Mouse (Mus musculus): Measurements from ENCODE around the gene Ppp3ca. TPM values are rescaled to one million over a fixed set of nuclear protein-coding genes. Genes with fewer than 3 reads are reported as not detected.

The Ppp3ca gene
- polyA plus RNA-seq, 1 experiment from 2014 or later, result 70.9 TPM

- H3K4me1 ChIP-seq (replicated peaks; ENCODE audit: control insufficient read depth, insufficient read depth, low read length), result no peaks in the 10 kb centered on the region
- H3K36me3 ChIP-seq (ENCODE audit: control insufficient read depth, insufficient read depth, low read length), result no peaks in the 10 kb centered on the region
- H3K9ac ChIP-seq (ENCODE audit: low read depth, low read length), result no peak overlapping the region
- DNase-seq (ENCODE audit: low spot score) (no peak), ATAC-seq (ENCODE audit: low FRiP score) (no peak)
- no peaks in the 10 kb centered on the region for H3K27me3 ChIP-seq (ENCODE audit: control insufficient read depth, insufficient read depth, low read length)
- no peaks in the 10 kb centered on the region for H3K9me3 ChIP-seq (ENCODE audit: control insufficient read depth, low read length)
- no peak overlapping the region for H3K27ac ChIP-seq (ENCODE audit: low read depth, low read length)
- H3K4me3 ChIP-seq (ENCODE audit: low read depth, low read length), result no peak overlapping the region
- WGBS, result 88% methylated on average over 9 of the region's 9 CpGs
- H3K4me2 ChIP-seq (replicated peaks; ENCODE audit: low read depth, low read length), result no peak overlapping the region
These were observed 217.8 kb downstream of the Ppp3ca start for GRCm38 (mm10) chr3:136887741-136888140.

DNA sequence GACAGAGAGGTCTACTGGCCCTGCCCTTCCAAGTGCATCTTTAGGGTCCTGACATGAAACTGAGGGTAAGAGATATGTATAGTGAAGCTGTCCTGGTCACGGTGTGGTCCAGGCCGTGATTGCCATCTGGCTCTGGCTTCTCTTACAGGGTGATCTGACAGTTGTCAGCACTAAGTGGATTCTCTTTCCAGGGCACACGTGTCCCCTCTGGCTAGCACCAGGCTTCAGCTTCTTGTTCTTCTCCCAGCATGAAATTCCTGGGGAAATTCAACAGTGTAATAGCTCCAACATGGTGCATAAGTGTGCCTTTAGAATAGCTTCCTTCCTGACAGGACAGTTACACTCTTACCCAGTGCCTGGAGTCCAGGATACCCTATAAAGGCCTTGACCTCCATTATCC lies 222.2 kb downstream of the Ppp3ca start:
- no peak for DNase-seq (ENCODE audit: low spot score)
- Histone ChIP-seq H3K9ac (ENCODE audit: low read depth, low read length) (no peak overlapping the region), H3K4me3 (ENCODE audit: low read depth, low read length) (no peak overlapping the region), H3K4me1 (replicated peaks; ENCODE audit: control insufficient read depth, insufficient read depth, low read length) (no peaks in the 10 kb centered on the region; the same call in 1 of the 2 replicates), H3K27ac (ENCODE audit: low read depth, low read length) (no peak overlapping the region), H3K4me2 (replicated peaks; ENCODE audit: low read depth, low read length) (no peak overlapping the region), H3K9me3 (ENCODE audit: control insufficient read depth, low read length) (no peaks in the 10 kb centered on the region), H3K36me3 (ENCODE audit: control insufficient read depth, insufficient read depth, low read length) (no peaks in the 10 kb centered on the region), H3K27me3 (ENCODE audit: control insufficient read depth, insufficient read depth, low read length) (no peaks in the 10 kb centered on the region)
- ATAC-seq (ENCODE audit: low FRiP score), result no peak
- WGBS, result 62% methylated on average over 3 of the region's 3 CpGs

DNA sequence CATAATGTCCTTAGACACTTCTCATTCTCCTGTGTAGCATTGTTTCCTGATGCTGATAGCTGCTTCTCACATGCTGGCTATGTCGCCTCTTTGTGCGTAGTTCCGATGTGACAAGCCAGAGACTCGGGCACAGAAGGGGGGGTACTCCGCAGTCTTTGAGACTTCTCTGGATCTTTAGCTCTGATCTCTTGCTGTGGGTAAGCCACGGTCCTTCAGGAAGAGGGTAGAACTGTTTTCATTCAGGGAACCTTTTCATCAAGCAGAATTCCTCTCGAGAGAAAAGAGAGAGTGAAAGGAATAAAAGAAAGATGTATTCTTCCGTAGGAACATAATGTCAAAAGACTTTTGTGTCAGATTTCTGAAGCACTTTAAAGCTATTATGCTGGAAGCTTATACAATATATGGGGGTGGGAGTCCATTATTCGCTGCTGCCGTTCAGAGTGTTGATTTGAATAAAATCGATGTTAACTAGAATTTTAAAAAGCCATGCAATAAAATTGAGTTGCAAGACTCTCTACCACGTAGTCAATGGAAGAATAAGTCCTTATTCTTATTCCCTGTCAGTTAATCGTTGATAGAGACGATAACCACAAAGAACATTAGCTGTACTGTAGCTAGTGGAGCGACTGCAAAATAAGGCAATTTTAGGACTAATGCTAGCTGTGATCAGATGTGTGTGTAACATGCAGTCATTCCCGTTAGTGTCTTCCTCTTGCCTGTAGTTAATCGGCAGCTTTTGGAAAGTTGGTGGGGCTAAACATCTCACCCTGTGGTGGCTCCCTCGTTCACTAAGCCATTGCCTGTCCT lies 223.9 kb downstream of the Ppp3ca start:
- Histone ChIP-seq H3K9ac (ENCODE audit: low read depth, low read length) (no peak overlapping the region), H3K27ac (ENCODE audit: low read depth, low read length) (no peak overlapping the region), H3K4me3 (ENCODE audit: low read depth, low read length) (no peak overlapping the region), H3K9me3 (ENCODE audit: control insufficient read depth, low read length) (no peaks in the 10 kb centered on the region), H3K27me3 (ENCODE audit: control insufficient read depth, insufficient read depth, low read length) (no peaks in the 10 kb centered on the region), H3K4me2 (replicated peaks; ENCODE audit: low read depth, low read length) (no peak overlapping the region), H3K36me3 (ENCODE audit: control insufficient read depth, insufficient read depth, low read length) (no peaks in the 10 kb centered on the region), H3K4me1 (replicated peaks; ENCODE audit: control insufficient read depth, insufficient read depth, low read length) (no peaks in the 10 kb centered on the region; the same call in 1 of the 2 replicates)
- ATAC-seq (ENCODE audit: low FRiP score) (peak; percentile 45; the same call in 1 of the 2 replicates), DNase-seq (ENCODE audit: low spot score) (no peak)
- WGBS, result 56% methylated on average over 18 of the region's 18 CpGs

DNA sequence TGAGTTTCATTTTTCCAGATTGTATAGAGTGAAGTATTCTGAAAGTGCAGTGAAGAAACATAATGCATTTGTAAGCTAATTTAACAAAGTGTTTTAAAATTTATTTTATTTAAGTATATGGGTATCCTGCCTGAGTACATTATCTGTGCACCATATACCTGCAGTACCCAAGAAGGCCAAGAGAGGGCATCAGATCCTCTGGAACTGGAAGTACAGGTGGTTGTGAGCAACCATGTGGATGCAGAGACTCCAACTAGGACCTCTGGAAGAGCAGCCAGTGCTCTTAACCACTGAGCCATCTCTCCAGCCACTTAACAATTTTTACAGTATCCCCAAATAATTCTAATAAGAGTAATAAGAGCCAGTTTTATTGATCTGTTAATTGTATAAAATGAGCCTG lies 225.6 kb downstream of the Ppp3ca start:
- H3K9me3 ChIP-seq (ENCODE audit: control insufficient read depth, low read length), result no peaks in the 10 kb centered on the region
- ATAC-seq (ENCODE audit: low FRiP score), result no peak
- no peak for DNase-seq (ENCODE audit: low spot score)

DNA sequence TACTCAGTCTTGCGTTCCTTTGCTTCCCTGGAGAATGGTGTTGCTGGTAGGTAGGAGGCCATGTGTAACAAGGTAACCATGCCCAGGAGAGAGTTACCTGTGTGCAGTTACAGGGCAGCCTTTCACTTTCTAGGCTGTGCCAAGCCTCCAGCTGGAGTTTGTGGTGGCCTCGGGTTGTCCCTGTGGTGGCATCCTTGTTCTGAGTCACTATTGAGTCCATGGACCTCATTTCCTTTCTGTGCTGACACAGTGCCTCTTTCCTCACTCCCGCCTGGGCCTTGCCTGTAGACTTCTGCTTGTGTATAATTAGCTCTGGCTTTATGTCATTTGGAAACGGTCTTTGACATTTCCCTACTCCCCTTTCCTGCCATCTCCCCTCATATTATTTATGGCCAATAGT lies 226.4 kb downstream of the Ppp3ca start:
- 89% methylated on average over 4 of the region's 4 CpGs for WGBS
- H3K27me3 ChIP-seq (ENCODE audit: control insufficient read depth, insufficient read depth, low read length), result no peaks in the 10 kb centered on the region
- ATAC-seq (ENCODE audit: low FRiP score) (no peak), DNase-seq (ENCODE audit: low spot score) (no peak)
- no peak overlapping the region for H3K4me2 ChIP-seq (replicated peaks; ENCODE audit: low read depth, low read length)
- H3K4me3 ChIP-seq (ENCODE audit: low read depth, low read length), result no peak overlapping the region
- H3K27ac ChIP-seq (ENCODE audit: low read depth, low read length), result no peak overlapping the region
- no peaks in the 10 kb centered on the region for H3K36me3 ChIP-seq (ENCODE audit: control insufficient read depth, insufficient read depth, low read length)
- H3K9me3 ChIP-seq (ENCODE audit: control insufficient read depth, low read length), result no peaks in the 10 kb centered on the region
- no peak overlapping the region for H3K9ac ChIP-seq (ENCODE audit: low read depth, low read length)
- H3K4me1 ChIP-seq (replicated peaks; ENCODE audit: control insufficient read depth, insufficient read depth, low read length), result no peaks in the 10 kb centered on the region; the same call in 1 of the 2 replicates

More for the DNA sequence above, 225.6 kb downstream of the Ppp3ca start:
- H3K36me3 ChIP-seq (ENCODE audit: control insufficient read depth, insufficient read depth, low read length), result no peaks in the 10 kb centered on the region
- no peaks in the 10 kb centered on the region for H3K27me3 ChIP-seq (ENCODE audit: control insufficient read depth, insufficient read depth, low read length)
- H3K4me2 ChIP-seq (replicated peaks; ENCODE audit: low read depth, low read length), result no peak overlapping the region
- no peak overlapping the region for H3K27ac ChIP-seq (ENCODE audit: low read depth, low read length)
- no peak overlapping the region for H3K9ac ChIP-seq (ENCODE audit: low read depth, low read length)
- no peak overlapping the region for H3K4me3 ChIP-seq (ENCODE audit: low read depth, low read length)
- H3K4me1 ChIP-seq (replicated peaks; ENCODE audit: control insufficient read depth, insufficient read depth, low read length), result no peaks in the 10 kb centered on the region; the same call in 1 of the 2 replicates

DNA sequence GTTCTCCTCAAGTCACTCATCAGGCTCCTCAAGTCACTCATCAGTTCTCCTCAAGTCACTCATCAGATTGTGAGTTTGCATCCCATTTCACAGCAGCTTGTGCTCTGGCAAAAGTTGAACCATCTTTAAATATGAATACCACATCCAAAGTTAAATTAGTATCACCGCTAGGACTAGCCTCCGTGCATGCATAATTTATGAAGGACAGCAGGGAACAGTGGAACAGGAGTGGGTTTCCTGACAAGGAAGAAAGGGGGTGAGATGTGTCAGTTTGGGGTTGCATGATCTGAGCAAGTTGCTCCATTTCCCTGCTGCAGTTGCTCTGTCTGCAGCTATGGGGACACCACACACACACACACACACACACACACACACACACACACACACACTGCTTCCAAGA lies 229.8 kb downstream of the Ppp3ca start:
- no peaks in the 10 kb centered on the region for H3K9me3 ChIP-seq (ENCODE audit: control insufficient read depth, low read length)
- no peaks in the 10 kb centered on the region for H3K36me3 ChIP-seq (ENCODE audit: control insufficient read depth, insufficient read depth, low read length)
- no peaks in the 10 kb centered on the region for H3K4me1 ChIP-seq (replicated peaks; ENCODE audit: control insufficient read depth, insufficient read depth, low read length)
- no peak overlapping the region for H3K27ac ChIP-seq (ENCODE audit: low read depth, low read length)
- DNase-seq (ENCODE audit: low spot score) (no peak), ATAC-seq (ENCODE audit: low FRiP score) (no peak)
- no peak overlapping the region for H3K4me3 ChIP-seq (ENCODE audit: low read depth, low read length)
- no peak overlapping the region for H3K4me2 ChIP-seq (replicated peaks; ENCODE audit: low read depth, low read length)
- H3K9ac ChIP-seq (ENCODE audit: low read depth, low read length), result no peak overlapping the region
- 59% methylated on average over 2 of the region's 2 CpGs for WGBS
- H3K27me3 ChIP-seq (ENCODE audit: control insufficient read depth, insufficient read depth, low read length), result no peaks in the 10 kb centered on the region

DNA sequence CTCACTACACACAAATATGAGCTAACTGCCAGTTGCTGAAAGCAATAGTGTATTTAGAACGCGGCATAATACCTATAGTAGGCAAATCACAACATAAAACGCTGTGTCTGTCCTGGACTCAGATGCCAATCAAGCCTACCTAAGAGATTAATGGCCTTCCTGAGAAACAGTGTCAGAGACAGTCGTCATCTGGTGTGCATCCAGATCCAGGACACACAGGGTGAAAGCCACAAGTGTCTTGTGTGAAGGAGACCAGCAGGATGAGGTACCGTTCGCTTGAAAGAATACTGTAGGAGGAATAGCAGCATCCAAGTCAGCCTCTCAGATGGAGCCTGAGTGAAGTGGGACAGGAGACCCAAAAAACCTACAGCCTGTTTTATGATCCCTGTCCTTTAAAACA lies 231.1 kb downstream of the Ppp3ca start:
- no peaks in the 10 kb centered on the region for H3K4me1 ChIP-seq (replicated peaks; ENCODE audit: control insufficient read depth, insufficient read depth, low read length)
- ATAC-seq (ENCODE audit: low FRiP score) (no peak), DNase-seq (ENCODE audit: low spot score) (no peak)
- WGBS, result 96% methylated on average over 6 of the region's 6 CpGs
- H3K4me2 ChIP-seq (replicated peaks; ENCODE audit: low read depth, low read length), result no peak overlapping the region
- H3K36me3 ChIP-seq (ENCODE audit: control insufficient read depth, insufficient read depth, low read length), result no peaks in the 10 kb centered on the region
- H3K27ac ChIP-seq (ENCODE audit: low read depth, low read length), result no peak overlapping the region
- H3K9me3 ChIP-seq (ENCODE audit: control insufficient read depth, low read length), result no peaks in the 10 kb centered on the region
- no peaks in the 10 kb centered on the region for H3K27me3 ChIP-seq (ENCODE audit: control insufficient read depth, insufficient read depth, low read length)
- H3K9ac ChIP-seq (ENCODE audit: low read depth, low read length), result no peak overlapping the region
- H3K4me3 ChIP-seq (ENCODE audit: low read depth, low read length), result no peak overlapping the region

DNA sequence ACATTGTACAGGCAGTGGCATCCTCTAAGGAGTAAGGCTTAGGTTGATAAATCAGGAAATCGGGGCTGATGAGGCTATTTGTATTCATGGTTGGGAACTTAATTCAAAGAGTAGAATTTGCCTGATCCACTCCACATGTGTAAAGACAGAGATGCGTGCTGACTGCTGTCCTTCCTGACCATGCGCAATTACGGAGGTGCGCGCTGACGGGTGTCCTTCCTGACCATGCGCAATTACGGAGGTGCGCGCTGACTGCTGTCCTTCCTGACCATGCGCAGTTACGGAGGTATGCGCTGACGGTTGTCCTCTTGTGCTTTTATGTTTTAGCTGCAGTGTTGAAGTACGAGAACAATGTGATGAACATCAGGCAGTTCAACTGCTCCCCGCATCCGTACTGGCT lies 232.9 kb downstream of the Ppp3ca start:
- H3K36me3 ChIP-seq (ENCODE audit: control insufficient read depth, insufficient read depth, low read length), result no peaks in the 10 kb centered on the region
- no peaks in the 10 kb centered on the region for H3K4me1 ChIP-seq (replicated peaks; ENCODE audit: control insufficient read depth, insufficient read depth, low read length)
- H3K27ac ChIP-seq (ENCODE audit: low read depth, low read length), result no peak overlapping the region
- no peak overlapping the region for H3K4me2 ChIP-seq (replicated peaks; ENCODE audit: low read depth, low read length)
- H3K9me3 ChIP-seq (ENCODE audit: control insufficient read depth, low read length), result no peaks in the 10 kb centered on the region
- no peak overlapping the region for H3K4me3 ChIP-seq (ENCODE audit: low read depth, low read length)
- no peaks in the 10 kb centered on the region for H3K27me3 ChIP-seq (ENCODE audit: control insufficient read depth, insufficient read depth, low read length)
- H3K9ac ChIP-seq (ENCODE audit: low read depth, low read length), result no peak overlapping the region
- 98% methylated on average over 18 of the region's 18 CpGs for WGBS
- ATAC-seq (ENCODE audit: low FRiP score) (no peak), DNase-seq (ENCODE audit: low spot score) (no peak)

- H3K27ac ChIP-seq (ENCODE audit: low read depth, low read length), result no peak overlapping the region
- H3K9ac ChIP-seq (ENCODE audit: low read depth, low read length), result no peak overlapping the region
- no peak for ATAC-seq (ENCODE audit: low FRiP score)
- no peaks in the 10 kb centered on the region for H3K4me1 ChIP-seq (replicated peaks; ENCODE audit: control insufficient read depth, insufficient read depth, low read length)
- WGBS, result 67% methylated on average over 1 of the region's 1 CpGs
- H3K27me3 ChIP-seq (ENCODE audit: control insufficient read depth, insufficient read depth, low read length), result no peaks in the 10 kb centered on the region
- H3K36me3 ChIP-seq (ENCODE audit: control insufficient read depth, insufficient read depth, low read length), result no peaks in the 10 kb centered on the region
- no peak overlapping the region for H3K4me2 ChIP-seq (replicated peaks; ENCODE audit: low read depth, low read length)
- no peaks in the 10 kb centered on the region for H3K9me3 ChIP-seq (ENCODE audit: control insufficient read depth, low read length)
- H3K4me3 ChIP-seq (ENCODE audit: low read depth, low read length), result no peak overlapping the region
- peak; percentile 28 for DNase-seq (ENCODE audit: low spot score)
These were observed 235.7 kb downstream of the Ppp3ca start for GRCm38 (mm10) chr3:136905577-136905976.
